Comparison of ENCODE assay signal across 8 mouse cellular contexts in the genomic region with DNA sequence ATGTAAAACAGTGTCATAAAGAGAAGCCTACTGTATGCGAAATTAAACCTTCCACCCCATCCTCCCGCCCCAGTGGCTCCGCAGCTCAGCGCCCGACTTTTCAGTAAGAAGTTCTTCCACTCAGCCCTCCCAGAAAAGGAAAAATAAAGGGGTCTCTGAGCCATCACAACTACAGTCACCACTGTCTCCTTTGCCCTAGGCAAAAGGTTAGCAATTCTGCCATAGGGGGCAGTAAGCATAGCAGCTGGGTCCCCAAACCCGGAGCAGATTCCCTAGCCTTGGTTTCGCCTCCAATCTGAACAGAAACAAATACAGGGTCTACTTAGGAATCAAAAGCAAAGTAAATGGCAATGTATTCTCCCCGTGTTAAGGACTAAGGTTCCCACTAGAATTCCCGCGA. TPM values are rescaled to one million over a fixed set of nuclear protein-coding genes. Genes with fewer than 3 reads are reported as not detected.
DNase-seq lines count a peak whose midpoint lies in the region; ATAC-seq and TF ChIP-seq lines count a peak whose summit lies in the region.

No protein-coding gene starts in this region.

- 1% methylated on average over 10 of the region's 10 CpGs for WGBS in heart, embryonic 13.5 days
- WGBS in hindbrain, embryonic 10.5 days, result 1% methylated on average over 10 of the region's 10 CpGs
- WGBS in midbrain, postnatal 0 days, result 2% methylated on average over 10 of the region's 10 CpGs

- intact Hi-C loops in heart, postnatal 25 days (cut with DNase I), result no loop called here

- no peak overlapping the region for H3K27ac ChIP-seq in heart, embryonic 13.5 days (replicated peaks)
- H3K27ac ChIP-seq in hindbrain, embryonic 10.5 days, result no peak overlapping the region
- H3K27ac ChIP-seq in midbrain, postnatal 0 days (ENCODE audit: low read depth, low read length), result no peak overlapping the region

- H3K27me3 ChIP-seq in heart, embryonic 13.5 days (replicated peaks), result peaks cover 43% of the 10 kb centered on the region
- peaks cover 51% of the 10 kb centered on the region for H3K27me3 ChIP-seq in hindbrain, embryonic 10.5 days (ENCODE audit: insufficient read depth, poor library complexity, severe bottlenecking)
- H3K27me3 ChIP-seq in midbrain, postnatal 0 days (ENCODE audit: insufficient read depth, low read length), result peaks cover 11% of the 10 kb centered on the region; the same call in 1 of the 2 replicates

- ATAC-seq in heart, embryonic 13.5 days (ENCODE audit: extremely low read depth, insufficient number of reproducible peaks, low FRiP score, low TSS enrichment), result no peak
- no peak for ATAC-seq in midbrain, postnatal 0 days (ENCODE audit: low FRiP score)
- ATAC-seq in inflammation-experienced regulatory T-cells, adult 6 months, result no peak

- DNase-seq in heart, postnatal 25 days (ENCODE audit: low spot score), result no peak
- DNase-seq in R1 (ENCODE audit: low read depth, low spot score), result peak; percentile 18
- peak; percentile 10 for DNase-seq in hindbrain, embryonic 10.5 days (ENCODE audit: low spot score)
- DNase-seq in midbrain, postnatal 0 days (ENCODE audit: low spot score), result no peak
- DNase-seq in gastrocnemius, adult 8-10 months (ENCODE audit: low spot score in 2 of 2), result no peak
- no peak for DNase-seq in kidney, postnatal 36 days

- peak overlapping the region; percentile 80 for H3K4me3 ChIP-seq in heart, embryonic 13.5 days
- peak overlapping the region; percentile 81 for H3K4me3 ChIP-seq in hindbrain, embryonic 10.5 days
- H3K4me3 ChIP-seq in midbrain, postnatal 0 days (ENCODE audit: low read depth, low read length), result peak overlapping the region; percentile 83

- no peaks in the 10 kb centered on the region for H3K36me3 ChIP-seq in heart, embryonic 13.5 days
- no peaks in the 10 kb centered on the region for H3K36me3 ChIP-seq in hindbrain, embryonic 10.5 days
- H3K36me3 ChIP-seq in midbrain, postnatal 0 days (ENCODE audit: insufficient read depth, low read length), result no peaks in the 10 kb centered on the region

- peak overlapping the region; percentile 83 for H3K9ac ChIP-seq in heart, embryonic 13.5 days
- peak overlapping the region; percentile 39; the same call in 1 of the 2 replicates for H3K9ac ChIP-seq in midbrain, postnatal 0 days (replicated peaks; ENCODE audit: low read length, poor library complexity, severe bottlenecking)

- no peaks in the 10 kb centered on the region for H3K9me3 ChIP-seq in heart, embryonic 13.5 days
- no peaks in the 10 kb centered on the region for H3K9me3 ChIP-seq in hindbrain, embryonic 10.5 days
- no peaks in the 10 kb centered on the region for H3K9me3 ChIP-seq in midbrain, postnatal 0 days (ENCODE audit: low read length)

- TF ChIP-seq CTCF in midbrain, postnatal 0 days (IDR thresholded peaks at IDR 0.05), result peak; percentile 49

- peak overlapping the region; percentile 100 for H3K4me2 ChIP-seq in heart, embryonic 13.5 days
- peak overlapping the region; percentile 96 for H3K4me2 ChIP-seq in midbrain, postnatal 0 days (ENCODE audit: low read depth, low read length, poor library complexity, severe bottlenecking)

- H3K4me1 ChIP-seq in heart, embryonic 13.5 days, result peaks cover 21% of the 10 kb centered on the region
- peaks cover 35% of the 10 kb centered on the region for H3K4me1 ChIP-seq in hindbrain, embryonic 10.5 days (replicated peaks)
- no peaks in the 10 kb centered on the region for H3K4me1 ChIP-seq in midbrain, postnatal 0 days (ENCODE audit: insufficient read depth, low read length)

RNA-seq across cellular contexts. Expression of a gene that starts 0.5 kb away (rescaled TPM):
- polyA plus RNA-seq in heart, embryonic 13.5 days (2015; fragmentation: Nextera tagmentation; extraction: Ambion mirVana), result 0.73 and 0.84 TPM in 2 replicates
- under 1 TPM; 0.10 to 0.14 TPM for total RNA-seq in heart, postnatal 25 days (2021)
- polyA plus RNA-seq in hindbrain, embryonic 10.5 days (2016; fragmentation: Nextera tagmentation; extraction: Ambion mirVana), result 1.1 and 1.9 TPM in 2 replicates
- 20.6 and 23.5 TPM in 2 replicates for total RNA-seq in midbrain, postnatal 0 days (2014; rRNA removed)
- polyA plus RNA-seq in midbrain, postnatal 0 days (2015; fragmentation: Nextera tagmentation; extraction: Ambion mirVana), result 4.1 and 4.6 TPM in 2 replicates
- polyA plus RNA-seq in inflammation-experienced regulatory T-cells, adult 6 months (2017; shearing (Covaris generic)), result not detected
- total RNA-seq in gastrocnemius, adult 8-10 months (2022), result under 1 TPM in 3 of 4 experiments, not detected in 1; 0.07 to 0.21 (median 0.20) TPM

Comparison
In these comparisons a context has a peak if more than half of its experiments do, and no peak if none do; other contexts are left out.
1. DNase-seq: peak in R1 (single experiment) and hindbrain, embryonic 10.5 days (single experiment); none in heart, postnatal 25 days (single experiment), midbrain, postnatal 0 days (single experiment), gastrocnemius, adult 8-10 months (0 of 2) and kidney, postnatal 36 days (0 of 2).
2. Peak in every context shown above with its lines, with median percentiles within 50 percentile points of each other: H3K4me3 ChIP-seq.